In genomic region chr2:80178608-80179280, GRCm38 (mm10) we compare ENCODE assay signal across 26 mouse cellular contexts. TPM values are rescaled to one million over a fixed set of nuclear protein-coding genes. Genes with fewer than 3 reads are reported as not detected.
DNase-seq lines count a peak whose midpoint lies in the region; ATAC-seq and TF ChIP-seq lines count a peak whose summit lies in the region.
"Had no signal": no experiment of that assay in that cellular context is flagged by ENCODE, and none has a peak within 500 bp of the region (broad histone marks: within the 10 kb centered on the region; RNA-seq: fewer than 3 reads in every experiment).

No protein-coding gene starts in this region.

- WGBS in kidney, embryonic 15.5 days: 31% methylated on average over 4 of the region's 4 CpGs
- WGBS in lung, embryonic 16.5 days: 22% methylated on average over 4 of the region's 4 CpGs
- WGBS in lung, adult 2 months: 45% methylated on average over 4 of the region's 4 CpGs

- no peak for TF ChIP-seq POLR2A in lung, adult 2 months (IDR thresholded peaks at IDR 0.05; ENCODE audit: borderline replicate concordance, extremely low read depth, low read depth, low read length)

- intact Hi-C loops in heart, postnatal 36 days (cut with DNase I): no loop called here

- no peaks in the 10 kb centered on the region for H3K27me3 ChIP-seq in kidney, embryonic 15.5 days
- H3K27me3 ChIP-seq in lung, embryonic 16.5 days (ENCODE audit: control insufficient read depth, insufficient read depth, low read depth, low read length): no peaks in the 10 kb centered on the region
- H3K27me3 ChIP-seq: embryonic facial prominence, embryonic 12.5 days; embryonic facial prominence, embryonic 15.5 days; Patski had no signal

- H3K9me3 ChIP-seq in kidney, embryonic 15.5 days (replicated peaks): no peaks in the 10 kb centered on the region
- no peaks in the 10 kb centered on the region for H3K9me3 ChIP-seq in lung, embryonic 16.5 days (ENCODE audit: control insufficient read depth, low read length)
- H3K9me3 ChIP-seq: embryonic facial prominence, embryonic 12.5 days; embryonic facial prominence, embryonic 15.5 days; heart, embryonic 12.5 days; heart, embryonic 15.5 days had no signal

- ATAC-seq in kidney, embryonic 15.5 days (replicated peaks; ENCODE audit: low FRiP score): peak; percentile 62
- peak; percentile 31; the same call in 1 of the 2 replicates for ATAC-seq in lung, embryonic 16.5 days (ENCODE audit: low read depth)
- ATAC-seq: forebrain, embryonic 14.5 days; forebrain, postnatal 0 days; hindbrain, postnatal 0 days; Patski had no signal

- no peaks in the 10 kb centered on the region for H3K36me3 ChIP-seq in kidney, embryonic 15.5 days
- no peaks in the 10 kb centered on the region for H3K36me3 ChIP-seq in lung, embryonic 16.5 days (ENCODE audit: control insufficient read depth, insufficient read depth, low read length)
- H3K36me3 ChIP-seq: embryonic facial prominence, embryonic 12.5 days; embryonic facial prominence, embryonic 15.5 days; heart, embryonic 12.5 days; heart, embryonic 15.5 days had no signal

- H3K27ac ChIP-seq in kidney, embryonic 15.5 days: no peak overlapping the region
- no peak overlapping the region for H3K27ac ChIP-seq in lung, embryonic 16.5 days (ENCODE audit: low read length)
- H3K27ac ChIP-seq: embryonic facial prominence, embryonic 12.5 days; embryonic facial prominence, embryonic 15.5 days; gastrocnemius, adult 2 months; heart, embryonic 15.5 days; hindbrain, embryonic 14.5 days; hindbrain, postnatal 0 days had no signal

- H3K9ac ChIP-seq in kidney, embryonic 15.5 days: no peak overlapping the region
- no peak overlapping the region for H3K9ac ChIP-seq in lung, embryonic 16.5 days (ENCODE audit: low read length)
- H3K9ac ChIP-seq: embryonic facial prominence, embryonic 12.5 days; embryonic facial prominence, embryonic 15.5 days; forebrain, postnatal 0 days; heart, embryonic 12.5 days; heart, embryonic 15.5 days; hindbrain, embryonic 14.5 days had no signal

- no peak overlapping the region for H3K4me2 ChIP-seq in kidney, embryonic 15.5 days
- no peak overlapping the region for H3K4me2 ChIP-seq in lung, embryonic 16.5 days (ENCODE audit: low read depth, low read length)
- H3K4me2 ChIP-seq: embryonic facial prominence, embryonic 12.5 days; embryonic facial prominence, embryonic 15.5 days; heart, embryonic 12.5 days; heart, embryonic 15.5 days; hindbrain, embryonic 14.5 days had no signal

- DNase-seq in heart, adult 11 months: peak; percentile 31
- DNase-seq in heart, postnatal 36 days: no peak
- DNase-seq in kidney, postnatal 10 days: no peak
- no peak for DNase-seq in lung, adult 2 months
- DNase-seq: adrenal gland, postnatal 14 days; cerebellum, adult 11 months; cerebellum, adult 2 months; cerebellum, adult 9-11 months; cerebellum, postnatal 25 days; forebrain, postnatal 0 days; gastrocnemius, adult 2 months; gastrocnemius, postnatal 14 days; heart, adult 18-20 months; heart, postnatal 10 days; heart, postnatal 4 days had no signal

- H3K4me3 ChIP-seq in kidney, embryonic 15.5 days (replicated peaks): no peak overlapping the region
- no peak overlapping the region for H3K4me3 ChIP-seq in lung, embryonic 16.5 days (ENCODE audit: low read length)
- no peak overlapping the region for H3K4me3 ChIP-seq in lung, adult 2 months (replicated peaks; ENCODE audit: extremely low read depth, low read depth, low read length)
- H3K4me3 ChIP-seq: embryonic facial prominence, embryonic 12.5 days; embryonic facial prominence, embryonic 15.5 days; gastrocnemius, adult 2 months; heart, embryonic 12.5 days; heart, embryonic 15.5 days had no signal

- TF ChIP-seq CTCF in lung, adult 2 months (IDR thresholded peaks at IDR 0.05; ENCODE audit: insufficient read depth, low read length): no peak

- peaks cover 5% of the 10 kb centered on the region for H3K4me1 ChIP-seq in kidney, embryonic 15.5 days
- no peaks in the 10 kb centered on the region for H3K4me1 ChIP-seq in lung, embryonic 16.5 days (replicated peaks; ENCODE audit: control insufficient read depth, insufficient read depth, low read length)
- no peaks in the 10 kb centered on the region for H3K4me1 ChIP-seq in lung, adult 2 months (ENCODE audit: control insufficient read depth, insufficient read depth, low read length)
- H3K4me1 ChIP-seq: embryonic facial prominence, embryonic 12.5 days; embryonic facial prominence, embryonic 15.5 days; heart, embryonic 15.5 days had no signal

RNA-seq across cellular contexts. Expression of gene Pde1a, which starts 49.5 kb away (rescaled TPM):
- total RNA-seq in heart, postnatal 36 days (2021): 1 to 10 TPM; 7.8 to 8.3 TPM
- 20.3 and 20.9 TPM in 2 replicates for polyA plus RNA-seq in kidney, embryonic 15.5 days (2015; fragmentation: Nextera tagmentation; extraction: Ambion mirVana)
- 12.9 and 14.1 TPM in 2 replicates for polyA plus RNA-seq in lung, embryonic 16.5 days (2015; fragmentation: Nextera tagmentation; extraction: Ambion mirVana)
- 1.6 and 3.1 TPM in 2 replicates for polyA plus RNA-seq in lung, adult 2 months (2012; rRNA removed)
- total RNA-seq: common myeloid progenitor, adult 5-6 weeks had no signal
